ENCODE assay signal across 7 mouse cellular contexts in genomic region chr11:56131339-56131823, GRCm38 (mm10).
A peak's percentile ranks its signal among the peaks of the same experiment; 100 is the strongest.
DNase-seq lines count a peak whose midpoint lies in the region; ATAC-seq lines count a peak whose summit lies in the region.

No protein-coding gene starts in this region.

- ATAC-seq in frontal cortex, adult (ENCODE audit: low TSS enrichment), result peak; percentile 87
- ATAC-seq in megakaryocyte progenitor cell, adult 5-6 weeks (replicated peaks; ENCODE audit: poor library complexity), result peak; percentile 83

- DNase-seq in right cerebral cortex, adult 18-20 months, result peak; percentile 47
- DNase-seq in right cerebral cortex, postnatal 36 days (ENCODE audit: low spot score in 2 of 2), result no peak
- DNase-seq in brain, embryonic 18.5 days (ENCODE audit: low read depth, low spot score), result peak; percentile 54
- DNase-seq in layer of hippocampus, adult 18-20 months (ENCODE audit: low spot score in 2 of 2), result peak; percentile 42 to 82
- peak; percentile 18 for DNase-seq in splenic B cell, adult 2 months (ENCODE audit: low read depth, low spot score)

- no peaks in the 10 kb centered on the region; the same call in 1 of the 2 replicates for H3K27me3 ChIP-seq in splenic B cell, adult 2 months (ENCODE audit: control insufficient read depth, insufficient read depth, low read length, poor library complexity, severe bottlenecking)

- H3K36me3 ChIP-seq in splenic B cell, adult 2 months (ENCODE audit: control insufficient read depth, insufficient read depth, low read length, poor library complexity, severe bottlenecking), result no peaks in the 10 kb centered on the region

Comparison
In these comparisons a context has a peak if more than half of its experiments do, and no peak if none do; other contexts are left out.
1. DNase-seq: peak in right cerebral cortex, adult 18-20 months (single experiment), brain, embryonic 18.5 days (single experiment), layer of hippocampus, adult 18-20 months (2 of 2) and splenic B cell, adult 2 months (single experiment); none in right cerebral cortex, postnatal 36 days (0 of 2).